Mouse (Mus musculus) bone marrow, adult 2 months (tissue): Measurements from ENCODE around the gene Mthfd2.

ENCODE experiments used
- CTCF ChIP-seq: fragments of 200-500 bp; IDR thresholded peaks from 2 replicates; pipeline ENCODE4 v1.5.1; 2011; ENCODE audit warnings: low read length, control low read depth; ENCODE audit not compliant: control insufficient read depth, insufficient read depth
- POLR2A ChIP-seq: fragments of 200-500 bp; IDR thresholded peaks from 2 replicates; pipeline ENCODE4 v1.6.1; 2011; ENCODE audit warnings: low read depth, mild to moderate bottlenecking, control low read depth, low read length, borderline replicate concordance; ENCODE audit not compliant: control insufficient read depth

- TF ChIP-seq CTCF (no peak), POLR2A (no peak)
Observed at GRCm38 (mm10) chr6:83341387-83341786, 15.7 kb upstream of the Mthfd2 start.
